Mouse (Mus musculus) CH12.LX (cell line): ENCODE results near the gene Pin4. TPM values are rescaled to one million over a fixed set of nuclear protein-coding genes. Genes with fewer than 3 reads are reported as not detected.
"Not testable (repeated sequence)": the region's sequence is repeated elsewhere in the genome, so short reads cannot be mapped to it uniquely, and the experiment has no call there.

ENCODE experiments used
- DNase-seq: peaks from one replicate; pipeline ENCODE4 v3.0.0-alpha.2; 2013; ENCODE audit errors: extremely low read depth
- H3K27ac ChIP-seq: 2 replicates; pipeline ENCODE4 v1.5.1; 2012; ENCODE audit warnings: low read depth, mild to moderate bottlenecking, control low read depth, moderate library complexity; ENCODE audit not compliant: insufficient read depth
- H3K27me3 ChIP-seq: replicated peaks from 2 replicates; pipeline ENCODE3; 2012; ENCODE audit warnings: inconsistent platforms
- H3K36me3 ChIP-seq, 2 experiments: replicated peaks in 1 of 2; 2 replicates each; pipeline versions ENCODE3 to v1.6.1; 2012; ENCODE audit warnings: inconsistent platforms in 1 of 2, low read length in 1 of 2, mild to moderate bottlenecking in 1 of 2, mixed read lengths in 1 of 2, moderate library complexity in 1 of 2; ENCODE audit not compliant: control insufficient read depth in 1 of 2, insufficient read depth in 1 of 2
- H3K4me1 ChIP-seq, 2 experiments: 2 replicates each; pipeline ENCODE4 v1.6.1; 2012; ENCODE audit warnings: inconsistent platforms in 1 of 2, moderate library complexity in 1 of 2; ENCODE audit not compliant: insufficient read depth in 2 of 2, control insufficient read depth in 1 of 2
- H3K4me2 ChIP-seq: 2 replicates; pipeline ENCODE4 v1.6.1; 2012; ENCODE audit warnings: low read depth, mild to moderate bottlenecking, control low read depth; ENCODE audit not compliant: poor library complexity, insufficient read depth, severe bottlenecking
- H3K4me3 ChIP-seq, 3 experiments: fragments of 150-350 bp in 1 of 3; sonication (generic) in 1 of 3; replicated peaks in 1 of 3; 2 replicates each; pipeline versions ENCODE3 to v1.5.1; 2011 to 2012; ENCODE audit warnings: low read depth in 2 of 3, low read length in 2 of 3, mild to moderate bottlenecking in 2 of 3, moderate library complexity in 2 of 3, control low read depth in 1 of 3, improper control_type of control experiment in 1 of 3, inconsistent platforms in 1 of 3, mixed read lengths in 1 of 3; ENCODE audit not compliant: poor library complexity in 1 of 3
- H3K79me2 ChIP-seq: replicated peaks from 2 replicates; pipeline ENCODE4 v1.6.1; 2012; ENCODE audit warnings: mild to moderate bottlenecking, moderate library complexity; ENCODE audit not compliant: control insufficient read depth, poor library complexity, insufficient read depth, severe bottlenecking; ENCODE audit errors: extremely low read depth
- H3K9ac ChIP-seq: 2 replicates; pipeline ENCODE4 v1.6.1; 2012; ENCODE audit warnings: low read depth, mild to moderate bottlenecking, control low read depth, moderate library complexity; ENCODE audit not compliant: insufficient read depth
- H3K9me3 ChIP-seq: replicated peaks from 2 replicates; pipeline ENCODE3; 2012; ENCODE audit warnings: low read length, inconsistent platforms, mixed read lengths
- CHD2 ChIP-seq: IDR thresholded peaks from 2 replicates; pipeline ENCODE4 v1.6.1; 2011; ENCODE audit warnings: low read length, improper control_type of control experiment
- CTCF ChIP-seq, 2 experiments: IDR thresholded peaks in 1 of 2; conservative IDR thresholded peaks in 1 of 2; 2 replicates each; pipeline ENCODE4 v1.5.1; 2011 to 2012; ENCODE audit warnings: low read depth in 2 of 2, low read length in 2 of 2, improper control_type of control experiment in 1 of 2, inconsistent platforms in 1 of 2, mild to moderate bottlenecking in 1 of 2, moderate library complexity in 1 of 2
- E2F4 ChIP-seq: IDR thresholded peaks from 2 replicates; pipeline ENCODE4 v1.6.1; 2011; ENCODE audit warnings: low read depth, low read length, improper control_type of control experiment; ENCODE audit not compliant: insufficient replicate concordance
- IRF4 ChIP-seq: IDR thresholded peaks from 2 replicates; pipeline ENCODE4 v1.6.1; 2014; ENCODE audit warnings: low read depth, mild to moderate bottlenecking, inconsistent platforms, low read length, improper control_type of control experiment
- JUND ChIP-seq: conservative IDR thresholded peaks from 2 replicates; pipeline ENCODE4 v1.6.1; 2011; ENCODE audit warnings: low read depth, low read length, improper control_type of control experiment
- MAZ ChIP-seq: IDR thresholded peaks from 2 replicates; pipeline ENCODE4 v1.6.1; 2012; ENCODE audit warnings: low read depth, mild to moderate bottlenecking, inconsistent platforms, low read length, improper control_type of control experiment, moderate library complexity
- MYC ChIP-seq: IDR thresholded peaks from 2 replicates; pipeline ENCODE4 v1.6.1; 2011; ENCODE audit warnings: low read depth, mild to moderate bottlenecking, improper control_type of control experiment, low read length
- NRF1 ChIP-seq: IDR thresholded peaks from 2 replicates; pipeline ENCODE4 v1.6.1; 2014; ENCODE audit warnings: low read depth, mild to moderate bottlenecking, inconsistent platforms, low read length, improper control_type of control experiment, moderate library complexity
- RAD21 ChIP-seq: IDR thresholded peaks from 2 replicates; pipeline ENCODE4 v1.6.1; 2011; ENCODE audit warnings: low read depth, mild to moderate bottlenecking, low read length, improper control_type of control experiment, moderate library complexity
- TCF12 ChIP-seq: IDR thresholded peaks from 2 replicates; pipeline ENCODE4 v1.6.1; 2014; ENCODE audit warnings: low read depth, mild to moderate bottlenecking, inconsistent platforms, low read length, improper control_type of control experiment
- USF2 ChIP-seq: conservative IDR thresholded peaks from 2 replicates; pipeline ENCODE4 v1.6.1; 2011; ENCODE audit warnings: low read depth, low read length, improper control_type of control experiment
- ZMIZ1 ChIP-seq: IDR thresholded peaks from 2 replicates; pipeline ENCODE4 v1.6.1; 2012; ENCODE audit warnings: low read depth, mild to moderate bottlenecking, inconsistent platforms, low read length, improper control_type of control experiment
- dilution Hi-C: fragments of 300-500 bp; cut with MboI; formaldehyde crosslinking; loops from 2 replicates; pipeline ENCODE4 v1.14.3; 2020; ENCODE audit warnings: low sequenced_read_pairs; ENCODE audit not compliant: extremely low pct_unique_long_range_greater_than_20kb, extremely low pct_ligation_motif_present
- in situ Hi-C: fragments of 300-500 bp; cut with MboI; formaldehyde crosslinking; loops from 3 replicates; pipeline ENCODE4 v1.14.3; 2019; ENCODE audit warnings: low sequenced_read_pairs, low pct_ligation_motif_present, low pct_unique_long_range_greater_than_20kb, mixed read lengths
- polyA plus RNA-seq: library from polyadenylated mRNA; unstranded; fragments of >175 nt; gene quantifications from 2 replicates; pipeline ENCODE4 v1.2.1, GENCODE M21; 2012; ENCODE audit warnings: low read depth; ENCODE audit not compliant: insufficient read length
- total RNA-seq, 2 experiments: library from RNA; depleted of rRNA; stranded (reverse); fragments of 300-350 nt in 1 of 2; fragments of >200 nt in 1 of 2; gene quantifications; 2 replicates each; pipeline ENCODE4 v1.2.3; 2012 to 2014

Gene Pin4
- total and polyA plus RNA-seq, 3 experiments = 53.4 to 66.2 (median 62.0) TPM

DNA sequence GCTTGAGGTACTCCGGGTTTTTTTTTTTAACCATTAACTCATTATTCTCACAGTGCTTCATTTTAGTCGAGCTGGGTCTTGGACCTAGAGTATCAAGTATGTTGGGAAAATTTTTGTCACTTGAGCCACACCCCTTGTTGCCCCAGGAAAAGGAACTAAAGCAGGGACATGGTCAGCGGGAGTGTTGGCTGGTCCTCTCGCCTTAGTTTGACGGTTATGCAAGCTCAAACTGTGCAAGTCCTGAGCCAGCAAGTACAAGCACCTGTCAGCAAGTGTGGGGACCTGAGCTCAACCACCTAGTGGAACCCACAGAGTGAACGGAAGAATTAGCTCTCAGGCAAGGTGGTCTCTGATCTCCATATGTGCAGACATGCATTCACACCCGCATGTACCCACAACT, 17.4 kb upstream of the Pin4 start:
- H3K4me3 ChIP-seq = no peak overlapping the region
- H3K27me3 ChIP-seq = no peaks in the 10 kb centered on the region
- dilution Hi-C loops (no loop called here), in situ Hi-C loops (no loop called here)
- peaks cover 4 to 17% of the 10 kb centered on the region in 2 experiments; a peak in 3 of 4 replicates for H3K4me1 ChIP-seq
- H3K4me2 ChIP-seq = no peak overlapping the region
- H3K9me3 ChIP-seq = no peaks in the 10 kb centered on the region
- no peak for DNase-seq
- no peak for TF ChIP-seq RAD21
- no peak for TF ChIP-seq CHD2
- no peak for TF ChIP-seq MYC
- no peak for TF ChIP-seq MAZ
- H3K79me2 ChIP-seq = no peaks in the 10 kb centered on the region
- no peak overlapping the region for H3K9ac ChIP-seq
- no peaks in the 10 kb centered on the region for H3K36me3 ChIP-seq
- H3K27ac ChIP-seq = no peak overlapping the region

DNA sequence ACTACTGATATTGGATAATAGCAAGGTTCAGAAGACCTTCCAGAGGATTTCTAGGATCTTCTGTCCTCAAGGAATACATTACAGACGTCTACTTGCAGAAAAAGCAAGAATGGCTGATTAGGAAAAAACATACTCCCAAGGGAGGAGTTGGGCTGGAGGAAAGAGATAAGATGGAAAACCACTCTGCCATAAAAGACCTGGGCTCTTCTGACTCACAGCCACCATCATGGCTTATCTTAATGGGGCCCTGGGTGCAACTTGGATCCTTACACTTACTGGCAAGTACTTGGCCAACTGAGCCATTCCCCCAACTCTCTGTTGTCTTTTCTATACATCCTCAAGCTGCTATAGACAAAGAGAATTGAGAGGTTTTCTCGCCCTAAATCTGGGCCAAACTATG, 15.4 kb upstream of the Pin4 start:
- H3K4me1 ChIP-seq = peaks cover 4 to 17% of the 10 kb centered on the region in 2 experiments; a peak in 3 of 4 replicates
- dilution Hi-C loops, in situ Hi-C loops, H3K9ac ChIP-seq, H3K27ac ChIP-seq, H3K9me3 ChIP-seq, H3K79me2 ChIP-seq, H3K27me3 ChIP-seq, H3K4me2 ChIP-seq, H3K4me3 ChIP-seq, DNase-seq, H3K36me3 ChIP-seq: not testable (repeated sequence)

DNA sequence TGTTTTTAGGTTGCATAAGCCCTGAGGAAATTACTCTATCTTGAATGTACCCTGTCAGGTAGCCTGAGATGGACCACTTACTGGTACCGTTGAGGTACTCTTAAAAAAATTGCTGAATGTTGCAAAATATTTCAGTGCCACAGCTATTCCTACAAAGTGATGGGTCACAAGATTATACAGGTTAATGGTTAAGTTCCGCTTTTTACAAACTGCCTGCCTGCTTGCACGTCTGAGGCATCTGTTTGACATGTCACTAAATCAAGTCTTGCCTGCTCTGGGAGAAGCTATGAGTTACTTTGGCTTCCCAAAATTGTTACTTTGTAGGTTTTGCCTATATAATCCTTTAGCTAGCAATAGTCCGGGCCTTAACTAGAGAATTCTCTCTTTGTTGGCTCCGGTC, 9.9 kb upstream of the Pin4 start:
- H3K9ac ChIP-seq, H3K4me2 ChIP-seq, DNase-seq, H3K4me3 ChIP-seq, H3K27me3 ChIP-seq, H3K79me2 ChIP-seq, dilution Hi-C loops, H3K36me3 ChIP-seq, H3K4me1 ChIP-seq, H3K27ac ChIP-seq, H3K9me3 ChIP-seq, in situ Hi-C loops: not testable (repeated sequence)

DNA sequence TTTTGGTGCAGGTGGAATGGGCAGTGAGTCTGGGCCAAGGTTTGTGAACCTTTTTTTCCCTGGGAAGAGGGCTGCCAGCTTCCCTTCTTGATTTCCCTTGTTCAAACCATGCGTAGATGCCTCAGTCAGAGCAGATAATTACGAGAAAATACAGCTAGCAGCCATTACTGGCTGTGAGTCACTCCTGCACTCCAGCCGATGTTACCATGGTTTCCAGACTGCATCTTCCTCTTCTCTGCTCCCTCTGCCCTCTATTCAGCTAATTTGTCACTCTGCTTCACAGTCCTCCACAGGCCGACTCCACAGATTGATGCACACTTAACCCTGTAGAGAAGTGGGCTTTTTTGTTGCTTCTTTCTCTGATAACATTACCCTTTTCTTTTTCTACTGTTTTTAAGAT, 3.6 kb upstream of the Pin4 start:
- H3K9me3 ChIP-seq = no peaks in the 10 kb centered on the region
- H3K4me3 ChIP-seq = no peak overlapping the region
- H3K4me2 ChIP-seq = no peak overlapping the region
- dilution Hi-C loops = no loop called here
- DNase-seq = no peak
- H3K4me1 ChIP-seq = peaks cover 2 to 3% of the 10 kb centered on the region in 2 experiments; a peak in 3 of 4 replicates
- TF ChIP-seq IRF4 (no peak), JUND (no peak), TCF12 (no peak), NRF1 (no peak), CTCF (conservative IDR thresholded peaks at IDR 0.05 in 1 of 2, IDR thresholded peaks at IDR 0.05 in 1 of 2; ENCODE audit: low read depth in 2 of 2, low read length in 2 of 2) (no peak), USF2 (no peak), ZMIZ1 (no peak), E2F4 (no peak)
- no peak overlapping the region for H3K27ac ChIP-seq
- H3K9ac ChIP-seq = no peak overlapping the region
- peaks cover 7% of the 10 kb centered on the region for H3K79me2 ChIP-seq
- no peaks in the 10 kb centered on the region for H3K36me3 ChIP-seq
- in situ Hi-C loops = no loop called here
- H3K27me3 ChIP-seq = no peaks in the 10 kb centered on the region
